Mouse (Mus musculus): ENCODE data around the gene Gclm. TPM values are rescaled to one million over a fixed set of nuclear protein-coding genes. Genes with fewer than 3 reads are reported as not detected.
A peak's percentile ranks its signal among the peaks of the same experiment; 100 is the strongest.
"Not testable (repeated sequence)": the region's sequence is repeated elsewhere in the genome, so short reads cannot be mapped to it uniquely, and the experiment has no call there.

Gclm gene
- polyA plus RNA-seq, 1 experiment from 2014 or later = 32.5 TPM

- 31% methylated on average over 6 of the region's 6 CpGs for WGBS
- peak overlapping the region; percentile 90; the same call in 1 of the 2 replicates for H3K27ac ChIP-seq
- no peak for DNase-seq (ENCODE audit: low spot score)
- H3K27me3 ChIP-seq (ENCODE audit: low read depth, poor library complexity, severe bottlenecking) = no peaks in the 10 kb centered on the region
- no peaks in the 10 kb centered on the region for H3K36me3 ChIP-seq
- H3K9me3 ChIP-seq (replicated peaks) = no peaks in the 10 kb centered on the region
- H3K4me1 ChIP-seq = peaks cover 34% of the 10 kb centered on the region
- peak overlapping the region; percentile 95 for H3K4me3 ChIP-seq
Measured at GRCm38 (mm10) chr3:122246406-122246805, 1.0 kb downstream of the Gclm start.

- WGBS = 61% methylated on average over 12 of the region's 12 CpGs
- H3K36me3 ChIP-seq = no peaks in the 10 kb centered on the region
- no peak overlapping the region for H3K27ac ChIP-seq
- DNase-seq (ENCODE audit: low spot score) = no peak
- no peaks in the 10 kb centered on the region for H3K27me3 ChIP-seq (ENCODE audit: low read depth, poor library complexity, severe bottlenecking)
- H3K4me1 ChIP-seq = peaks cover 34% of the 10 kb centered on the region
- H3K9me3 ChIP-seq (replicated peaks) = no peaks in the 10 kb centered on the region
- peak overlapping the region; percentile 95 for H3K4me3 ChIP-seq
Measured at GRCm38 (mm10) chr3:122246986-122247767, 1.8 kb downstream of the Gclm start.

GRCm38 (mm10) chr3:122247768-122248100 is 2.4 kb downstream of the Gclm start:
- Histone ChIP-seq H3K4me3 (no peak overlapping the region), H3K4me1 (peaks cover 32% of the 10 kb centered on the region), H3K9me3 (replicated peaks) (no peaks in the 10 kb centered on the region), H3K27me3 (ENCODE audit: low read depth, poor library complexity, severe bottlenecking) (no peaks in the 10 kb centered on the region), H3K36me3 (no peaks in the 10 kb centered on the region), H3K27ac (no peak overlapping the region)
- DNase-seq (ENCODE audit: low spot score) = no peak
- 97% methylated on average over 2 of the region's 2 CpGs for WGBS

- Histone ChIP-seq H3K36me3 (no peaks in the 10 kb centered on the region), H3K9me3 (replicated peaks) (no peaks in the 10 kb centered on the region), H3K27ac (no peak overlapping the region), H3K4me1 (no peaks in the 10 kb centered on the region), H3K27me3 (ENCODE audit: low read depth, poor library complexity, severe bottlenecking) (no peaks in the 10 kb centered on the region), H3K4me3 (no peak overlapping the region)
- no peak for DNase-seq (ENCODE audit: low spot score)
- WGBS = 62% methylated on average over 3 of the region's 3 CpGs
Measured at GRCm38 (mm10) chr3:122252466-122253253, 7.3 kb downstream of the Gclm start.

- H3K27ac ChIP-seq; H3K9me3 ChIP-seq (replicated peaks); H3K4me3 ChIP-seq; H3K27me3 ChIP-seq (ENCODE audit: low read depth, poor library complexity, severe bottlenecking); DNase-seq (ENCODE audit: low spot score); H3K36me3 ChIP-seq; H3K4me1 ChIP-seq: not testable (repeated sequence)
- 85% methylated on average over 7 of the region's 7 CpGs for WGBS
Measured at GRCm38 (mm10) chr3:122254050-122254449, 8.7 kb downstream of the Gclm start.

GRCm38 (mm10) chr3:122269986-122270385 is 24.6 kb downstream of the Gclm start:
- Histone ChIP-seq H3K27ac (no peak overlapping the region), H3K27me3 (ENCODE audit: low read depth, poor library complexity, severe bottlenecking) (no peaks in the 10 kb centered on the region), H3K9me3 (replicated peaks) (no peaks in the 10 kb centered on the region), H3K36me3 (peaks cover 6% of the 10 kb centered on the region; the same call in 1 of the 2 replicates), H3K4me1 (peaks cover 2% of the 10 kb centered on the region), H3K4me3 (no peak overlapping the region)
- no peak for DNase-seq (ENCODE audit: low spot score)
- 74% methylated on average over 5 of the region's 5 CpGs for WGBS

- Histone ChIP-seq H3K36me3 (peaks cover 26% of the 10 kb centered on the region), H3K4me1 (peaks cover 23% of the 10 kb centered on the region)
- 82% methylated on average over 1 of the region's 1 CpGs for WGBS
- not testable (repeated sequence) for DNase-seq (ENCODE audit: low spot score); H3K27me3 ChIP-seq (ENCODE audit: low read depth, poor library complexity, severe bottlenecking); H3K4me3 ChIP-seq; H3K9me3 ChIP-seq (replicated peaks); H3K27ac ChIP-seq
Measured at GRCm38 (mm10) chr3:122272565-122272964, 27.2 kb downstream of the Gclm start.

- H3K4me1 ChIP-seq = peaks cover 29% of the 10 kb centered on the region
- H3K9me3 ChIP-seq (replicated peaks) = no peaks in the 10 kb centered on the region
- H3K27me3 ChIP-seq (ENCODE audit: low read depth, poor library complexity, severe bottlenecking) = no peaks in the 10 kb centered on the region
- peaks cover 37% of the 10 kb centered on the region for H3K36me3 ChIP-seq
- peak overlapping the region; percentile 82 for H3K4me3 ChIP-seq
- peak overlapping the region; percentile 92 for H3K27ac ChIP-seq
- 14% methylated on average over 20 of the region's 20 CpGs for WGBS
- DNase-seq (ENCODE audit: low spot score) = no peak
Measured at GRCm38 (mm10) chr3:122273407-122274240, 28.3 kb downstream of the Gclm start.

- under 1% methylated on average over 57 of the region's 57 CpGs for WGBS
Measured at GRCm38 (mm10) chr3:122274241-122275024, 29.1 kb downstream of the Gclm start, which contains the start of gene Dnttip2. Dnttip2 (plus strand) TSS chr3:122274388.

GRCm38 (mm10) chr3:122275111-122275510 is 29.8 kb downstream of the Gclm start:
- peaks cover 29% of the 10 kb centered on the region for H3K4me1 ChIP-seq
- 81% methylated on average over 10 of the region's 10 CpGs for WGBS
- H3K27ac ChIP-seq = no peak overlapping the region; the same call in 1 of the 2 replicates
- peak overlapping the region; percentile 82 for H3K4me3 ChIP-seq
- no peaks in the 10 kb centered on the region for H3K27me3 ChIP-seq (ENCODE audit: low read depth, poor library complexity, severe bottlenecking)
- DNase-seq (ENCODE audit: low spot score) = no peak
- H3K9me3 ChIP-seq (replicated peaks) = no peaks in the 10 kb centered on the region
- peaks cover 52% of the 10 kb centered on the region for H3K36me3 ChIP-seq

More at GRCm38 (mm10) chr3:122274241-122275024, 29.1 kb downstream of the Gclm start, which contains the start of gene Dnttip2:
- Histone ChIP-seq H3K36me3 (peaks cover 45% of the 10 kb centered on the region), H3K27ac (peak within 1 kb of the TSS; percentile 92), H3K4me1 (peaks cover 29% of the 10 kb centered on the region), H3K27me3 (ENCODE audit: low read depth, poor library complexity, severe bottlenecking) (no peaks in the 10 kb centered on the region), H3K4me3 (peak within 1 kb of the TSS; percentile 82), H3K9me3 (replicated peaks) (no peaks in the 10 kb centered on the region)
- DNase-seq (ENCODE audit: low spot score) = peak; percentile 94

GRCm38 (mm10) chr3:122287195-122287594 is 41.8 kb downstream of the Gclm start:
- WGBS = 84% methylated on average over 5 of the region's 5 CpGs

More at GRCm38 (mm10) chr3:122287195-122287594, 41.8 kb downstream of the Gclm start:
- H3K9me3 ChIP-seq (replicated peaks) = no peaks in the 10 kb centered on the region
- H3K4me3 ChIP-seq = no peak overlapping the region
- no peaks in the 10 kb centered on the region for H3K27me3 ChIP-seq (ENCODE audit: low read depth, poor library complexity, severe bottlenecking)
- peaks cover 36% of the 10 kb centered on the region for H3K36me3 ChIP-seq
- no peak for DNase-seq (ENCODE audit: low spot score)
- peaks cover 8% of the 10 kb centered on the region for H3K4me1 ChIP-seq
- no peak overlapping the region for H3K27ac ChIP-seq
